In the genomic region with DNA sequence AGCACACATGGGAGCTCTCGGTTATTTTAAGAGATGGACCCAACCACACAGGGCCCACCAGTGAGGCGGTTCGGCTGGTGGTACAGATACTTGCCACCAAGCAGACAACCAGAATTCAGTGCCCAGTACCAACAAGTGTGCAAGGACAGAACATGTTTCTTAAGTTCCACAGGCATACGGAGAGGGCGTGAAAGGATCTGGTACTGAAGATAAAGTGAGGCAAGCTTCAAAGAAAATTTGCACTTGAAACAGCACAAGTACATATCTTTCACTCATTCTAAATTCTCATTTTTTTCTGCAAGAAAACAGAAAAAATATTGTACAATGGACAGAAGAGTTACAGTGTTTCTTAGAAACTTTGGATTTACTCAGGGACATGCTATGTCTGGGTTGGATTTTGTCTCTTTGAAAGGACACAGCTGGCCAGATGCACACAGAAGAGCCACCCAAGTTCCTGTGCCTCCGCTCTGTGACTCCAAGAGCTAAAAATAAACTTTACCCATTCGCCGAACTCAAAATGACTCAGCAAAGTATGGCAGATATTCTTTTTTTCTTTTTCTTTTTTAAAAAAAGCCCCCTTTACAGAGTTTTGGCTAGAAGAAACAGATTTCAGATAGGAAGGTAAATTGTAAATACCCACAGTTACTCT, we compare ENCODE assay signal across 9 mouse cellular contexts. TPM values are rescaled to one million over a fixed set of nuclear protein-coding genes. Genes with fewer than 3 reads are reported as not detected.
DNase-seq lines count a peak whose midpoint lies in the region; ATAC-seq and TF ChIP-seq lines count a peak whose summit lies in the region.
"Had no signal": no experiment of that assay in that cellular context is flagged by ENCODE, and none has a peak within 500 bp of the region (broad histone marks: within the 10 kb centered on the region; RNA-seq: fewer than 3 reads in every experiment).

No protein-coding gene starts in this region.

- H3K4me3 ChIP-seq in embryonic facial prominence, embryonic 14.5 days (ENCODE audit: low read depth, low read length), result no peak overlapping the region
- no peak overlapping the region for H3K4me3 ChIP-seq in embryonic facial prominence, embryonic 10.5 days
- H3K4me3 ChIP-seq in lung, embryonic 16.5 days (ENCODE audit: low read length), result no peak overlapping the region
- no peak overlapping the region for H3K4me3 ChIP-seq in intestine, embryonic 16.5 days (ENCODE audit: low read length)
- no peak overlapping the region for H3K4me3 ChIP-seq in stomach, embryonic 15.5 days (replicated peaks)
- no peak overlapping the region for H3K4me3 ChIP-seq in hindbrain, postnatal 0 days (ENCODE audit: low read length)

- H3K27me3 ChIP-seq in embryonic facial prominence, embryonic 14.5 days (replicated peaks; ENCODE audit: control insufficient read depth, insufficient read depth, low read length), result no peaks in the 10 kb centered on the region
- H3K27me3 ChIP-seq in embryonic facial prominence, embryonic 10.5 days (replicated peaks; ENCODE audit: low read depth, poor library complexity, severe bottlenecking), result no peaks in the 10 kb centered on the region
- H3K27me3 ChIP-seq in lung, embryonic 16.5 days (ENCODE audit: control insufficient read depth, insufficient read depth, low read depth, low read length), result no peaks in the 10 kb centered on the region
- no peaks in the 10 kb centered on the region for H3K27me3 ChIP-seq in intestine, embryonic 16.5 days (replicated peaks; ENCODE audit: control insufficient read depth, insufficient read depth, low read length)
- H3K27me3 ChIP-seq in stomach, embryonic 15.5 days (replicated peaks), result no peaks in the 10 kb centered on the region
- H3K27me3 ChIP-seq in hindbrain, postnatal 0 days (ENCODE audit: insufficient read depth, low read length), result no peaks in the 10 kb centered on the region

- H3K27ac ChIP-seq in embryonic facial prominence, embryonic 14.5 days (replicated peaks; ENCODE audit: low read depth, low read length), result no peak overlapping the region
- no peak overlapping the region for H3K27ac ChIP-seq in embryonic facial prominence, embryonic 10.5 days (replicated peaks)
- H3K27ac ChIP-seq in lung, embryonic 16.5 days (ENCODE audit: low read length), result 0 out of 2 replicates have a peak overlapping the region, but pooled peaks have one; percentile 46
- H3K27ac ChIP-seq in intestine, embryonic 16.5 days (ENCODE audit: low read length), result peak overlapping the region; percentile 5; the same call in 1 of the 2 replicates
- peak overlapping the region; percentile 63; the same call in 1 of the 2 replicates for H3K27ac ChIP-seq in stomach, embryonic 15.5 days
- H3K27ac ChIP-seq in hindbrain, postnatal 0 days, result no peak overlapping the region

- TF ChIP-seq CTCF in hindbrain, postnatal 0 days (IDR thresholded peaks at IDR 0.05; ENCODE audit: low read depth), result no peak

- no peak overlapping the region for H3K4me2 ChIP-seq in embryonic facial prominence, embryonic 14.5 days (ENCODE audit: low read depth, low read length)
- no peak overlapping the region for H3K4me2 ChIP-seq in lung, embryonic 16.5 days (ENCODE audit: low read depth, low read length)
- no peak overlapping the region for H3K4me2 ChIP-seq in intestine, embryonic 16.5 days (ENCODE audit: low read depth, low read length)
- H3K4me2 ChIP-seq in stomach, embryonic 15.5 days, result no peak overlapping the region; the same call in 1 of the 2 replicates
- no peak overlapping the region for H3K4me2 ChIP-seq in hindbrain, postnatal 0 days (ENCODE audit: low read depth, low read length)

- peak; percentile 11 for DNase-seq in embryonic facial prominence, embryonic 14.5 days (ENCODE audit: low spot score)
- DNase-seq in embryonic facial prominence, embryonic 10.5 days (ENCODE audit: low spot score), result no peak
- no peak for DNase-seq in lung, postnatal 4 days
- DNase-seq in hindbrain, postnatal 0 days (ENCODE audit: low spot score), result no peak
- no peak for DNase-seq in urinary bladder, postnatal 4 days (ENCODE audit: low spot score in 2 of 2)
- DNase-seq: midbrain, embryonic 14.5 days had no signal

- H3K9me3 ChIP-seq in embryonic facial prominence, embryonic 14.5 days (ENCODE audit: control insufficient read depth, low read length), result no peaks in the 10 kb centered on the region
- no peaks in the 10 kb centered on the region for H3K9me3 ChIP-seq in embryonic facial prominence, embryonic 10.5 days
- no peaks in the 10 kb centered on the region for H3K9me3 ChIP-seq in lung, embryonic 16.5 days (ENCODE audit: control insufficient read depth, low read length)
- H3K9me3 ChIP-seq in intestine, embryonic 16.5 days (ENCODE audit: control insufficient read depth, low read length), result no peaks in the 10 kb centered on the region
- no peaks in the 10 kb centered on the region for H3K9me3 ChIP-seq in stomach, embryonic 15.5 days
- H3K9me3 ChIP-seq in hindbrain, postnatal 0 days (ENCODE audit: low read length), result no peaks in the 10 kb centered on the region

- no peaks in the 10 kb centered on the region for H3K4me1 ChIP-seq in embryonic facial prominence, embryonic 14.5 days (ENCODE audit: control insufficient read depth, insufficient read depth, low read length)
- 0 out of 2 replicates have a peak, but pooled peaks cover 4% of the 10 kb centered on the region for H3K4me1 ChIP-seq in embryonic facial prominence, embryonic 10.5 days
- peaks cover 4% of the 10 kb centered on the region; the same call in 1 of the 2 replicates for H3K4me1 ChIP-seq in lung, embryonic 16.5 days (replicated peaks; ENCODE audit: control insufficient read depth, insufficient read depth, low read length)
- peaks cover 14% of the 10 kb centered on the region for H3K4me1 ChIP-seq in intestine, embryonic 16.5 days (ENCODE audit: control insufficient read depth, insufficient read depth, low read length)
- peaks cover 7% of the 10 kb centered on the region; the same call in 1 of the 2 replicates for H3K4me1 ChIP-seq in stomach, embryonic 15.5 days
- no peaks in the 10 kb centered on the region for H3K4me1 ChIP-seq in hindbrain, postnatal 0 days (ENCODE audit: insufficient read depth, low read length)

- no peak for ATAC-seq in embryonic facial prominence, embryonic 14.5 days (ENCODE audit: low read depth)
- ATAC-seq in lung, embryonic 16.5 days (ENCODE audit: low read depth), result peak; percentile 67; the same call in 1 of the 2 replicates
- no peak for ATAC-seq in intestine, embryonic 16.5 days
- ATAC-seq in stomach, embryonic 15.5 days (ENCODE audit: insufficient read depth, low FRiP score, low read depth), result peak; percentile 66; the same call in 1 of the 2 replicates
- ATAC-seq in hindbrain, postnatal 0 days, result no peak

- no peak overlapping the region for H3K9ac ChIP-seq in embryonic facial prominence, embryonic 14.5 days (ENCODE audit: low read depth, low read length)
- no peak overlapping the region for H3K9ac ChIP-seq in lung, embryonic 16.5 days (ENCODE audit: low read length)
- H3K9ac ChIP-seq in intestine, embryonic 16.5 days (ENCODE audit: low read depth, low read length), result no peak overlapping the region
- H3K9ac ChIP-seq in stomach, embryonic 15.5 days, result no peak overlapping the region
- H3K9ac ChIP-seq in hindbrain, postnatal 0 days (replicated peaks; ENCODE audit: low read length), result no peak overlapping the region

- H3K36me3 ChIP-seq in embryonic facial prominence, embryonic 14.5 days (ENCODE audit: control insufficient read depth, insufficient read depth, low read length), result peaks cover 21% of the 10 kb centered on the region
- H3K36me3 ChIP-seq in embryonic facial prominence, embryonic 10.5 days (replicated peaks), result peaks cover 52% of the 10 kb centered on the region
- H3K36me3 ChIP-seq in lung, embryonic 16.5 days (ENCODE audit: control insufficient read depth, insufficient read depth, low read length), result peaks cover 16% of the 10 kb centered on the region
- H3K36me3 ChIP-seq in intestine, embryonic 16.5 days (ENCODE audit: control insufficient read depth, insufficient read depth, low read length), result peaks cover 7% of the 10 kb centered on the region; the same call in 1 of the 2 replicates
- H3K36me3 ChIP-seq in stomach, embryonic 15.5 days, result peaks cover 9% of the 10 kb centered on the region
- peaks cover 10% of the 10 kb centered on the region; the same call in 1 of the 2 replicates for H3K36me3 ChIP-seq in hindbrain, postnatal 0 days (ENCODE audit: insufficient read depth, low read length)

- 77% methylated on average over 8 of the region's 8 CpGs for WGBS in embryonic facial prominence, embryonic 14.5 days
- 86% methylated on average over 8 of the region's 8 CpGs for WGBS in embryonic facial prominence, embryonic 10.5 days
- 65% methylated on average over 8 of the region's 8 CpGs for WGBS in lung, embryonic 16.5 days
- 64% methylated on average over 8 of the region's 8 CpGs for WGBS in intestine, embryonic 16.5 days
- 57% methylated on average over 8 of the region's 8 CpGs for WGBS in stomach, embryonic 15.5 days
- WGBS in hindbrain, postnatal 0 days, result 79% methylated on average over 8 of the region's 8 CpGs

RNA-seq across cellular contexts. Expression of a gene that starts 27.5 kb away (rescaled TPM):
- 38.5 and 42.8 TPM in 2 replicates for polyA plus RNA-seq in embryonic facial prominence, embryonic 14.5 days (2014; fragmentation: Nextera tagmentation; extraction: Ambion mirVana)
- polyA plus RNA-seq in embryonic facial prominence, embryonic 10.5 days (2016; fragmentation: Nextera tagmentation; extraction: Ambion mirVana), result 39.9 and 40.4 TPM in 2 replicates
- polyA plus RNA-seq in lung, embryonic 16.5 days (2015; fragmentation: Nextera tagmentation; extraction: Ambion mirVana), result 25.2 and 25.9 TPM in 2 replicates
- 30.7 and 34.0 TPM in 2 replicates for polyA plus RNA-seq in intestine, embryonic 16.5 days (2015; fragmentation: Nextera tagmentation; extraction: Ambion mirVana)
- 28.3 and 31.3 TPM in 2 replicates for polyA plus RNA-seq in stomach, embryonic 15.5 days (2015; fragmentation: Nextera tagmentation; extraction: Ambion mirVana)
- 22.9 and 28.6 TPM in 2 replicates for total RNA-seq in hindbrain, postnatal 0 days (2014; rRNA removed)
- polyA plus RNA-seq in hindbrain, postnatal 0 days (2015; fragmentation: Nextera tagmentation; extraction: Ambion mirVana), result 43.2 and 46.4 TPM in 2 replicates

Comparison
In these comparisons a context has a peak if more than half of its experiments do, and no peak if none do; other contexts are left out.
1. ATAC-seq: peak in lung, embryonic 16.5 days (single experiment) and stomach, embryonic 15.5 days (single experiment); none in embryonic facial prominence, embryonic 14.5 days (single experiment), intestine, embryonic 16.5 days (single experiment) and hindbrain, postnatal 0 days (single experiment).
2. H3K27ac ChIP-seq: peak in lung, embryonic 16.5 days (single experiment), intestine, embryonic 16.5 days (single experiment) and stomach, embryonic 15.5 days (single experiment); none in embryonic facial prominence, embryonic 14.5 days (single experiment), embryonic facial prominence, embryonic 10.5 days (single experiment) and hindbrain, postnatal 0 days (single experiment).